Mouse (Mus musculus) frontal cortex, postnatal 10 days (tissue): Measurements from ENCODE around the gene Itga2b.

Experiments used
- DNase-seq, 2 experiments: peaks; one replicate each; pipeline ENCODE4 v3.0.0; 2022; ENCODE audit warnings: low spot score in 2 of 2, mixed read lengths in 1 of 2

The Itga2b gene

GRCm38 (mm10) chr11:102469648-102470357, at the start of gene Itga2b:
Gene Itga2b (minus strand): TSS chr11:102470122.
- DNase-seq = no peak

- DNase-seq = no peak
Observed at GRCm38 (mm10) chr11:102514793-102515424, 45.0 kb upstream of the Itga2b start.

DNA sequence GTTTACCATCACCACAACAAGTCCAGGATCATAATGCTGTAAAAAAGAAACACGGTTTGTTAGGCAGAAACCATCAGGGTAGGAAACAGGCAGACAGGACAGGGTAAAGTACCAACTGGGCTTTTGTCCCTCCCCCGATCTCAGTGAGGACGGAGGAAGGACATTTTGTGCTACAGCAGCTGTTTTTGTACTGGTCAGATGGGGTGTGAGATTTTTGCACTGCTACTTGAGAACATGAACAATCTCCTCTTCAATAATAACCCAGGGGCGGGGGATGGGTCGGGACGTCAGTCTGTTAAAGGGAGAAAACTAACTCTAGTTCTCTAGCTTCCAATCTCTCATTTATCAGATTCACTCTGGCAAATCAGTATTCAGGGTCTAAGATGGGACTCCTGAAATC, 40.3 kb upstream of the Itga2b start:
- DNase-seq = no peak

DNA sequence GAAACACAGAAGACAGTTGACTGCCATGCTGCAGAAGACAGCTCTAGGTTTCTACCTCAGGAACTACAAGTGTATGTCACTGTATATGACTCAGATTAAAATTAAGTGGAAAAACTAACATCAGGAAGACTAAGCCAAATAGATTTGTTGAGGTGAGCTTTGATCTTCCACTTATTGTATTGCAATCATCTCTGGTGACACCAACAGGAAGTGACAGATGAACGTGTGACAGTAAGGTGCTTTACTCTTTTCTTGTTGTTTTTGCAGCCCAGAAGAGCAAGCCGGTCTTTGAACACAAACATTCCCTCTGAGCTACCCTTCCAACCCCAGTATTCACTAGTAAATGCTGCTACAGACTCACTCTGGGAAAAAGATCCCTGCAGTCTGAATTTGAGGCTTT, 26.8 kb upstream of the Itga2b start:
- DNase-seq = no peak

DNA sequence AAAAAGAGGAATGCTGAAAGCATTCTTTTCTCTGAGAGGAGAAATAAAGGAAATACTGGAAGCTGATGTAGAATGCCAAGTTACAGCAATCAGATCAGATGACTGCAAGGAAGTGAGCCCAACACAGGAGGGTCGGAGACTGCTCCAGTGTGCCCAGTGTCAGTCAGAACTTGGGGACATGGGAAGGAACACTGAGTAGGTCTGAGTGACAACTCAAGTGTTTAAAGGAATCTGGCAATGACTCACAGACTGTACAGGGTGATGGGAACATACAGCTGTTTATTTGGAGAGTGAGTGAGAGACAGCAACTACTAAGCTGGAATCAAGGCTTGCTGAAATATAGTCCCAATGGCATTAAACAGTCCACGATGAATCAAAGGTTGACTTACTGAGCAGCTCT, 26.3 kb upstream of the Itga2b start:
- no peak for DNase-seq

GRCm38 (mm10) chr11:102495742-102496141, 25.8 kb upstream of the Itga2b start:
- DNase-seq = no peak

GRCm38 (mm10) chr11:102495114-102495513, 25.2 kb upstream of the Itga2b start:
- no peak for DNase-seq

- no peak for DNase-seq
Observed at GRCm38 (mm10) chr11:102494063-102494650, 24.2 kb upstream of the Itga2b start.

- DNase-seq = no peak
Observed at GRCm38 (mm10) chr11:102493241-102493640, 23.3 kb upstream of the Itga2b start.

GRCm38 (mm10) chr11:102487901-102488300, 18.0 kb upstream of the Itga2b start:
- DNase-seq = no peak

DNA sequence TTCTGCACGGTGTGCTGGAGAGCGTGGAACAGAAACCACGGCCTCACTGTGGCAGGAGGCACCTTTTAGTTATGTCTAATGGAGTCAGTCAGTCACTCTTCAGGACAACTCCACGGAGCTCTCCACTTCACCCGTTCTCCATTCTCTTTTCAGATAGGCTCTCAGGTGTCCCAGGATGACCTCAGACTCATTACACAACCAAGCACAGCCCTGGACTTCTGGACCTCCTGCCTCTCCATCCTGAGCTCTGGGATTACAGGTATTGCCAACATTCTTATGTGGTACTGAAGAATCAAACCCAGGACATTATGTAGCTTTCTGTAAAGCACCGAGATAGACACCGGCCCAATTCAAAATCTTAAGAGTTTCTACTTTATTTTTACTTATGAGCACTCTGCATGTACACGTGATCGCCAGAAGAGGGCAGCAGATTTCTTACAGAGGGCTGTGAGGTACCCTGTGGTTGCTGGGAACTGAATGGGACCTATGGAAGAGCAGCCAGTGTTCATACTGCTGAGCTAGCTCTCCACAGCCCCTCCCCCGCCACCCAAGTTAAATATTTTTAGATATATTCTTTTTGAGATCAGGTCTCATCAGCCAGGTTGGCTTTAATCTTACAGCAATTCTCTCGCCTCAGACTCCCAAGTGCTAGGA, 16.9 kb upstream of the Itga2b start:
- no peak for DNase-seq

- no peak for DNase-seq
Observed at GRCm38 (mm10) chr11:102481779-102482178, 11.9 kb upstream of the Itga2b start.

DNA sequence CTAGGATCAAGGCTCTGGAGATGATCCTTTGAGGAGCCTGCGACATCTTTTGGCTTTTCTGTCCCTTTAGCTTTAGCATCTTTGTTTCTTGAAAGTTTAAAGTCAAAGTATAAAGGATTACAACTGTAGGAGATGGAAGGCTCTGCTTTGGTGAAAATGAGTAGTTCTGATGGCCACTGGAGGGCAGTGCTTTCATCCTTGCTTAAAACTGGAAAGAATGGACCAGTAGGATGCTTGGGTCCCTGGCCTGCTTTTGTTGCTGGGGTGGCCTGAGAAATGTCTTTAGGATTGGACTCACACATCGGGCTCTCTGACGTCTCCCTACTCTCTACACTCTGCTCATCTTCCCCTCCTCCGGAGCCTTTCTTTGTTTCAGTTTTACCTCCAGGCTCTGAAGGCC, 11.0 kb upstream of the Itga2b start:
- DNase-seq = no peak

- DNase-seq = no peak
Observed at GRCm38 (mm10) chr11:102480111-102480510, 10.2 kb upstream of the Itga2b start.

GRCm38 (mm10) chr11:102479581-102479980, 9.7 kb upstream of the Itga2b start:
- DNase-seq = no peak

DNA sequence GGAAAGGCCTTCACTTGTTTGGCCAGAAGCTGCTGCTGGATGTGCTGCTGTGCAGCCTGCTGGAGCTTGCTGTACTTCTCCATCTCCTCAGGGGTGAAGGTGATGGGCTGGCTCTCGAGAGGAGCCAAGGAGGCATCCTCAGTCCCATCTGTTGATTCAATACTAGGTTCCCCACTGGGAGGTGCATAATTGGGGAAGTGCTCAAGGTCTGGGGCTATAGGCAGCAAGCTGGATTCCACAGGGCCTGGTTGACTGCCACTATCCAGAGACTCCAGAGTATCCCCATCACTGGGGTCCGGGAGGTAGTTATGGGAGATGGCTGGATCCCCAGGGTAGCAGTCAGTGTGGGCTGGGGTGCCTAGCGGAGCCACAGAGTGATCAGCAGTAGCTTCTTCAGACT, 8.7 kb upstream of the Itga2b start:
- no peak for DNase-seq

- DNase-seq = no peak
Observed at GRCm38 (mm10) chr11:102475027-102475426, 5.1 kb upstream of the Itga2b start.

- peak; percentile 93 for DNase-seq
Observed at GRCm38 (mm10) chr11:102467041-102467631, 2.8 kb downstream of the Itga2b start.

GRCm38 (mm10) chr11:102465713-102466436, 4.0 kb downstream of the Itga2b start:
- DNase-seq = peak; percentile 50 to 66

- DNase-seq = no peak
Observed at GRCm38 (mm10) chr11:102464901-102465300, 5.0 kb downstream of the Itga2b start.

DNA sequence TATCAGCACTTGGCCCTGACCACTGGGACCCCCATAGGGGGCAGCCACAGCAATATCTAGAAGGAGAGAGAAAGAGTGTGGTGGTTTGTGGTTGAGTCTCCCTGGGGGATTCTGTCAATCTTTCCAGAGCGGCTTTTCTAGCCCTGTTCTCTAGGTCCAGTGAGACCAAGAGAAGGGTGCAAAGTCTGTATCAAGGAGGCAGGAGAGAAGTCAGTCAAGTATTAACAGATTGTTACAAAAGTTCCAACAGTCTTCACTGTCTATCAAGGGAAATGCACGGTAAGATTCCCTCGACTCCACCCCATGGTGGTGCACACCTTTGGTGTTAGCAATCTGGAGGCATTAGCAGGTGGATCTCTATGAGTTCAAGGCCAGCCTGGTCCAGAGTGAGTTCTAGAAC, 8.2 kb downstream of the Itga2b start:
- DNase-seq = no peak

DNA sequence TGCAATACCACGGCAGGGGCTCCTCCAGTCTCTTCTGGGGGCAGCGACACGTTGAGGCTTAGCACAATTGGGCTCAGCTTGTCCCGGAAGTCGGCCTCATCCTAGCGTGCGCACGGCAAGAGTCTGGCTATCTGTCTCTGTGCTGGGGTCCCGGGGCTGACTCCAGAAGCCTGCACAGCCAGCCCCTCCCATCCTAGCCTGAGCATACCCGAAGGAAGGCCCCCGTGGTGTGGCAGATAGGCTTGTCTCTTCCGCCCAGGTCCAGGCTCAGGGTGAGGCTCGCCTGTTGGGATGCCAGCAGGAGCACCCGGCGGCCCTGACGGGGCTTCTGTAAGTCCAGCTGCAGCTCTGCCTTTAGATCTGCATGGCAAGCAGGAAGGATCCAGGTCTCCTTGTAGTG, 9.4 kb downstream of the Itga2b start:
- no peak for DNase-seq
